Mouse (Mus musculus): ENCODE data around the gene Mcur1.
A peak's percentile ranks its signal among the peaks of the same experiment; 100 is the strongest.

Gene Mcur1

DNA sequence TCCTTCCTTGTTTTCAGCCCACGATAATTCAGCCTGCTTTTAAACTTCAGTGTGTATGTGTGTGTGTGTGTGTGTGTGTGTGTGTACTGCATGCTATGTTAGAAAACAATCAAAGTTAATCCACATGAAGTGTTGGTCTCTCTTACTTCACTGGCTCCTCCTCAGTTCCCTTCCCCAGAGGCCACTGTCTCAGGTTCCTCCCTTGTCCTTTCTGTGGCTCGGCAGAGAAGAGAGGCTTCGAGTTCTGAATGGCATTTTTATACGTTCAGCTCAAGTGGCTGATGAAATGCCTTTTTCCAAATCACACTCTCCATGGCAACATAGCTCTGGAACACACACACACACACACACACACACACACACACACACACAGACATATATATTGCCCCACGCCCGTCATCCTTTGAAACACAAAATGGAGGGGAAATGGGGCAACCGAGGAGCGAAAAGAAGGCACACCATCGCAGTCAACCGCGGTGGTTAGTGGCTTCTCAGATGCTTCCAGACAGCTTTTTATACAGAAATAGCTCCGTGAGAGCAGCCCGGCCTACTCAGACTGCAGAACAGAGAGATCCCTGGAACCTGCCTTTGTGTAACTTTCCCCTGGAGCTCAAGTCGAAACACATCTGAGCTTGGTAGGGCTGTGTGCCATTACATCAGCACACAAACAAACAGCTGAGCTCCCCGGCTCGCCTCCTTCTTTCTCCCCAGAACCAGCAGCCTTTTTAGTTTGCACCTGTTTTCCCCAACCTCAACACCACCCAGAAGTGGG, 34.4 kb downstream of the Mcur1 start:
- no peak for DNase-seq (ENCODE audit: low spot score in 2 of 2)

DNA sequence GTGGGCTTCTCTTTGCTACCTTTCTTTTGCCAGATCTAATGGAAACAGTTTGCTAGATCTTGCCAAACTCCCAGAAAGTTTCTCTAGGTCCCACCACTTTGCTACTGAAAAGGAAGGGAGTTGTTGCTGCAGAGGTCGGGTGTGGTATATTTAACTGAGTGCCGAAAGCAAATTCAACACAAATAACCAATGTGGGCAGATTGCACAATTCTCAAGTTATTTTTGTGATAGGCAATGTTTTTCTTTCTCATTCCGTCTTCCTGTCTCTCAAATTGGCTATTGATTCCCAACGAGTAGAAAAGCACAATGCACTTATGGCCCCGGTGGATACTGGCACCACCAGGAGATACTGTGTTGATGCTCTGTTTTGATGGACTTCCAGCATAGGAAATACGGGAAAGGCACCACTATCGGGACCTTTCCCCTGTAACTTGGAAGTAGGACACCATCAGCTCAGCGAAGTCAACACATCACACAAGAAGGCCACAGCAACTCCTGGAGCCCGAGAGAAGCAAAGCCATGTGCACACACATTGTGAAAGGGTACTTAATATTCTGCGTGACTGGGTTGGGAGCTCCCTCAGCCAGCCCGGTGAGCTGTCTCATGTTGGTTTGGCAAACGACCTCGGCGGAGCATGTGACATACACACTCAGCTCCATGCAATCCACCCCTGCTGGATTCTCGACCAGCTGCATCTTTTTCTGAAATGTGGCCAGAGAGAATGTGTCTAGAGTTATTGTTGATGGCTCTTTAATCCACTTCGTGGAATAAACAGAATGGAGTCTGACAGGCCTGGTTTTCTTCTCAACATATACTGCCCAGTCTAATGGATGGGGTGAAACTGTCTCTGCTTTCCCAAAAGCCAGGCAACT, 35.3 kb downstream of the Mcur1 start:
- no peak for DNase-seq (ENCODE audit: low spot score in 2 of 2)

DNA sequence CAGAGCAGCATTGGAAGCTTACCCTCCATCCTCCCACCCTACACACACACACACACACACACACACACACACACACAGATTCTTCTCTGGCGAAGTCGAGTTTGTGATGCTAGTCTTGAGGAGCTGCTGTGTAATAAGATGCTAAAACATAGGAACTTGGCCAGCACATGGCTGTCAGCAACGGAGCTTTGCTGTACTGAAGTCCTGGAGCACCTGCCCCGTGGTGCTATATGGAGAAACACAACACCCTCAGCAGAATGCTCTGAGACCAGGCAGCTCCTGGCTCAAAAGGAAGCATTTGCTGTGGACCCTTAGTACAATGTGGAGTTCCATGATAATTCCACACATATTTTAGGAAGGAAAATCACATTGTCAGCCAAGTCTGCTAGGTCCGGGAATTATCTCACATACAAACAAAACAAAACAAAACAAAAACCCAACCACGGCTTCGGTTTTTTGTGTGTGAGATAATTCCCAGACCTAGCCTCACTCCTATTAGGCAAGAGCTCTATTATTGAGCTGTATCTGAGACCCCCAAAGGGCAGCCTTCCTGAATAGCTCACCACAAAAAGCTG, 36.0 kb downstream of the Mcur1 start:
- DNase-seq (ENCODE audit: low spot score in 2 of 2): no peak

DNA sequence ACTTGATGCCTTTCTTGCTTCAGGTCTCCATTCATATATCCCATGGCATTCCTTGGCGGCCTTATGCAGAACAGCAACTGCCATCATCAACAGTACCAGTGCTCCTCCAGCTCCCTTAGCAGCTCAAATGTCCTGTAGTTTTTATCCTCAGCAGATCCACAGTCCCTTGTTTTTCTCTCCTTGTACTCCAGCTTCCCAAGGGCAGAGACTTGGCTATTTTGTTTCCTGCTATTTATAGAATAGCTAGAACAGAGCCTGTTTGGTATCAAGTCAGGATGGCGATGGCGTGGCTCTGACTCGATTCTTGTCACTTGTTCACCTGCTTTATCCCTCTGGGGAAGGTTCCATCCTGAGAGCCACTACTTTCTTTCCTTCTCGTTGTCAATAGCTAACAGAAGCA, 38.1 kb downstream of the Mcur1 start:
- no peak for DNase-seq (ENCODE audit: low spot score in 2 of 2)

DNA sequence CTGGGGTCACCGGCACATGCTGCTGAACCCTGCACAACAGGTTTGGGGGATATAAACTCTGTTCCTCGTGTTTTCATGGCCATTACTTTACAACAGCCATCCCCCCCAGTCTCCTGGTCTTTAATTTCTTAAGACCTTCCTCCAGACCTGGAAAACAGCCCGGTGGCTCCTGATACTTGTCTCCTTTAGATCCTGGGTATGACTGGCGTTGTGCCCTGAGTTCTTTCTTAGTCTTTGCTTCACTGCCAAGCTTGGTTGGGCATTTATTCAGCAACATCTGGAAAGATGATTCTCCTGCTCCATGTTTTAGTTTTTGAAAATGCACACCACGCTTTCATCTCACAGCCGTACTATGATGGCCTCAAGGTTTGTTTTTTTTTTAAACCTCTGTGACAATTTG, 40.7 kb downstream of the Mcur1 start:
- DNase-seq (ENCODE audit: low spot score in 2 of 2): no peak

DNA sequence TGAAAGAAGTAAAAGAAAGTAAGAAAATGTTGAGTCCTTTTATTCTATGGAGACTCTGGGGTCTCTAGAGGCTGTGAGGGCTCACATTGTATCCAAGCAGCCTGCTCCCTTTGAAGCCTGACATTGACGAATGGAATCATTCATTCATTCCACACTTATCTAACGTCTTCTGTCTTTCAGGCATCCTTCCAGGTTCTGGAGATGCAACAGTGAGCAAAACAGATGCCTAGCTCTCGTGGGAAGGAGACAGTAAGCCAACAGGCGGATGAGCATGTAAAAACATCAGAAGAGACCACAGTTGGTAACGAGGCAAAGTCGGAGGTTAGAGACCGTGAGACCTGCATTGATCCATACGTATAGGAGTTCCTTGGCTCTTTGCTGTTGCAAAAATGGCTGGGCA, 42.6 kb downstream of the Mcur1 start:
- DNase-seq (ENCODE audit: low spot score in 2 of 2): no peak

DNA sequence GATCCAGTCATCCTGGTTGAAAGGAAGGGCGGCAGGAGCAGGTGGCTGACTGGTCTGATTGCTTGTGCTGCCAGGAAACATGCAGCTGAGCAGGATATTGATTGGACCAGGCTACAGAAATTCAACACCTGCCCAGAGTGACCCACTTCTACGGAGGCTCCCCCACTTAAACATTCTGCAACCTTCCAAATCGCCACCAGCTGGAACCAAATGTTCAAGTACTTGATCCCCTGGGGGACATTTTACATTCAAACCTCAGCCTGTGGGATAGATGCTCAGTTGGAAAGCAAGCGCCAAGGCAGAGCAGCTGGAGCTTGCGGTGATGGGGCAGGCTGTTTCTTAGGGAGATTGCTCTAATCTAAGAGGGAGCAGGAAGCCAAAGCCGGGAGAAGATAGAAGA, 43.1 kb downstream of the Mcur1 start:
- no peak for DNase-seq (ENCODE audit: low spot score in 2 of 2)

DNA sequence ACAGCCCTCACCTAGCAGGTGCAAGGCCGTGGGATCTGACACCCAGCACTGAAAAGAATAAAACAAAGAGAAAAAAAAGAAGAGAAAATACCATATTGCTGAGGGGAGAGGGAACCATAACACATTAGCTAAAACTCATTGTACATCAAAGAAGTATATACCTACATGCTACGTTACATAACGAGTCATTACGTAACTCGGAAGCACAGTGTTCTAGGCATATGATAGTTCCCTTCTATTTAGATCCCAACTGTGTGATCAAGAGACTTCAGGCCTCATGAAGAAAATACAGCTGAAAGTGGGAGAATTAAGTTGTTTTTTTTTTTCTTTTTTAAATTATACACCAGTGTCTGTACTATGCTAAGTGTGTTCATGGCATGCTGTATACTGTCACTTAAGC, 43.9 kb downstream of the Mcur1 start:
- no peak for DNase-seq (ENCODE audit: low spot score in 2 of 2)

DNA sequence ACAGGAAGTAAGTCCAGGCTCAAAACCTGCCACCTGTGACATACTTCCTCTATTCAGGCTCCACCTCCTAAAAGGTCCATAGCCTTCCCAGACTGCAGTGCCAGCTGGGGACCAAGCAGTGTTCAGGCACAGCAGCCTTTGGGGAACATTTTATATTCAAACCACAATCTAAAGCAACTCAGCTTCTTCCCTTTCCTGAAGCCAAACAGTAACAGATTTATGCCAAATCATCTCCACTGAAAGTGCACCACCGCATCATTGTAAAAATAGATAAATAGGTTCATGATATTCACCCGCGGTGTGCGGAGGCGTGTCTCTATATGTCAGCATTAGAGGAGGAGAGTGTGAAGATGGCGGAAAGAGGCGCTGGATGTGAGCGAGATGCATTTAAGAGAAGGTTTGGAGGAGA, 45.0 kb downstream of the Mcur1 start:
- no peak for DNase-seq (ENCODE audit: low spot score in 2 of 2)

DNA sequence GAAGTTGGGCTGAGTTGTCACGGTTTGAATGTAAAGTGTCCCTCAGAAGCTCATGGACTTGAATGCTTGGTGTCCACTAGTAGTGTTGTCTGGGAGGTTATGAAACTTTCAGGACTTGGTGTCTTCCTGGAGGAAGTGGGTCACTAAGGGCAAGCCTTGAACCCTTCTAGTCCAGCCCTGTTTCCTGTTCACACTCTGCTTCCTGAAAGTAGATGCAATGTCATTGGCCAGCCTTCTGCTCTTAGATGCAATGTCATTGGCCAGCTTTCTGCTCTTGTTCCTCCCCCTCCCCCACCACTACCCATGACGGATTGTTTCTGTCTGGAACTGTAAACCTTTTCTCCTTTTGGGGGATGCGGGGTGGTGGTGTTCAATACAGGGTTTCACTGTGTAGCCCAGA, 47.3 kb downstream of the Mcur1 start:
- DNase-seq (ENCODE audit: low spot score in 2 of 2): no peak

DNA sequence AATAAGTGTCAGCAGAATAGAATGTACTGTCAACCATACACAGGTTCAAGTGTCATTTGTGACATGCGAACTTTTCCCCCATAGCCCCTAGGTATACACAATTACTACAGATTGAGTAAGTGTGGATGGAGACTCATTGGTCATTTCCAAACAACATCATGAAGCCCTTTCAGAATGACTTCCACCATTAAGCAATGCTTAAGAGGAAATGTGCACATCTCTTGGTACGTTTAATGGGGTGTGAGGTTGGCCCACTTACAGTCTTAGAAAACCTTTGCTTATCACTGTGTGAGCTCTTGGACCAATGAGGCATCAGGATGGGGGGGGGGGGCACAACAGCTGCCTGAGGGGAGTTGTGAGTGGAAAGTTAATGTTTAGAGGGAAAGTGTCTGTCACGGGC, 54.2 kb downstream of the Mcur1 start:
- no peak for DNase-seq (ENCODE audit: low spot score in 2 of 2)

DNA sequence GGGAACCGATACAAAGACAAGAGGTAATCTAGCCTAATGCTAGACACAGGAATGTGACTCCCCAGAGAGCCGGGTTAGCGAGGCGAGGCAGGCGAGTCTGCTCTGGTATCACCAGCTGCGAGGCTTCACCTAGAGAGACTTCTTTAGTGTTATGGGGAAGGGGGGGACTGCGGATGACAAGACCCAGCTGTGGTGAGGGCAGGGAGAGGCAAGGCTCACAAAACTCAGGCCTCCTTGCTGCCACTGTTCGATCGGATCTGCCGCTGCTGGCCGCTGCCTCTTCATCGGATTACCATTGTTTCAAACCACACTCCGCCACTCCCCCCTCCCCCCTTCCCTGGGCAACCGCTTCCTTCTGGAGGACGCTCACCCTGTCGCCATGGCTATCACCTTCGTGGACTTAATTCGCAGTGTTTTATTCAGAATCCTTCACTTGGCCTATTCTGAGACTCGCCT, 56.6 kb downstream of the Mcur1 start:
- peak; percentile 30 to 69 for DNase-seq (ENCODE audit: low spot score in 2 of 2)

DNA sequence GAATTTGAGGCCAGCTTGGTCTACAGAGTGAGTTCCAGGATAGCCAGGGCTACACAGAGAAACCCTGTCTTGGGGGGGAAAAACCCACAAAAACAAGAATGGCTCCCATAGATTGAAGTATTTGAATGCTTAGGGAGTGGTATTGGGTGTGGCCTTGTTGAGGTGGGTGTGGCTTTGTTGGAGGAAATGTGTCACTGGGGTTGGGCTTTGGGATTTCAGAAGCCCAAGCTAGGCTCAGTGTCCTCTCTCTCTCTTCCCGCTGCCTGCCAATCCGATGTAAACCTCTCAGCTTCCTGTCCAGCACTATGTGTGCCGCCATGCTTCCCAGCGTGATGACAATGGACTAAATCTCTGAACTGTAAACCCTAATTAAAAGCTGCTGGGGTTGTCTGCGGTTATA, 58.4 kb downstream of the Mcur1 start:
- DNase-seq (ENCODE audit: low spot score in 2 of 2): no peak

DNA sequence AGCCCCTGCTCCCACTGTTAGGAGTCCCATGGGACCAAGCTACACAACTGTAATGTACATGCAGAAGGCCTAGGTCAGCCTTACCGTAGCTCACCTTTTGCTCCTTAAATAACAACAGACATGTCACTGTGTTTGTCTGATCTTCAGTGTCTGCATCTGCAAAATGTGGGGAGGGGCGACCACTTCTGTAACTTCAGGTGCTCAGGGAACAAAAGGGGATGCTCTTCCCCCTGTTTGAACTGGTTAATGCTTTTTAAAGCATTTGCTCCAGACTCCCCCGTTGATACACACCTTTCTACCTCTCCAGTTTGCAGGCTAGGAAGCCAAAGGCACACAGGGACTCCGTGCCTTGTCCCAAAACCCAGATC, 59.5 kb downstream of the Mcur1 start:
- DNase-seq (ENCODE audit: low spot score in 2 of 2): no peak

DNA sequence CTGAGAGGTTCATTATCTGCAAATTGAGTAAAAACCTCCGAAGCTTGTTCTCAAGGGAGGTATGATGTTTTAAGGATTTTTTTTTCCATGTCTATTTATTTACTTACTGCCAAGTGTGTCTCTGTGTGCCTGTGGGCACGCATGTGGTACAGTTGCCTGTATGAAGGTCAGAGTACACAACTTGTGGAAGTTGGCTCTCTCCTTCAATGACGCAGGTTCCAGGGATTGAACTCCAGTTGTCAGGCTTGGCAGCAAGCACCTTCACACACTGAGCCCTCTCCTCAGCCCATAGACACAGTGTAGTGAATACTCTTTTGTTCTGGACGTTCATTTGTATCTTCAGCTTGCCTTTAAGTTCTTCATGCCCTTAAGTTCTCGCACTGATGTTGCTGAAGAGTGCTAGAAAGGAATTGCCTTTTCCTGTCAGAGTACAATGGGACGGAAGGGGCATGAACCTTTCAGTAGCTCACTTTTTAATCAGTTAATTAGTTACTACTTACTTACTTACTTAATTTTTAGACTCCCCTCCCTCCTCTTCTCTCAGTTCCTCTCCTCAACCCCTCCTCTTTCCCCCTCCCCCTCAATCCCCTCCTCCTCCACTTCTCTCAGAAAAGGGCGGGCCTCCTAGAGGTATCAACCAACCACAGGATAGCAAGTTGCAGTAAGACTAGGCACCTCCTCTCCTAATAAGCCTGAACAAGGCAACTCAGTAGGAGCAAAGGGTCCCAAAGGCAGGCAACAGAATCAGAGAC, 60.1 kb downstream of the Mcur1 start:
- no peak for DNase-seq (ENCODE audit: low spot score in 2 of 2)

DNA sequence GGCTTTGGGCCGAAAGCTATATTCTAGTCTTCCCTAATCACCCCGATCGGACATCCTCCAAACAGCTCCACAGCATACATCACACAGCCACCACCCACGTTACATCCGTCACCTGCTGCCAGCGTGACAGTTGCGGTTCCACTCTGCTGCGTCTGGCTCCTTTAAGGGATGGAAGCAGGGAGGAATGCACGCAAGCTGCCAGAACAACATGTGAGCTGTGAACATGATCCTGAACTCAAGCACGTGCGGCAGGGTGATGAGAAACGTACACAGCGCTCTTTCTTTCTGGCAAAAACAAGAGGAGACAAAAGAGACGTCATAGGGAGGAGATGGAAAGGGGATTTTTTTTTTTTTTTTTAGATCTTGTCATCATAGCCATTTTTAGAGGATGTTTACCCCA, 61.1 kb downstream of the Mcur1 start:
- no peak for DNase-seq (ENCODE audit: low spot score in 2 of 2)

DNA sequence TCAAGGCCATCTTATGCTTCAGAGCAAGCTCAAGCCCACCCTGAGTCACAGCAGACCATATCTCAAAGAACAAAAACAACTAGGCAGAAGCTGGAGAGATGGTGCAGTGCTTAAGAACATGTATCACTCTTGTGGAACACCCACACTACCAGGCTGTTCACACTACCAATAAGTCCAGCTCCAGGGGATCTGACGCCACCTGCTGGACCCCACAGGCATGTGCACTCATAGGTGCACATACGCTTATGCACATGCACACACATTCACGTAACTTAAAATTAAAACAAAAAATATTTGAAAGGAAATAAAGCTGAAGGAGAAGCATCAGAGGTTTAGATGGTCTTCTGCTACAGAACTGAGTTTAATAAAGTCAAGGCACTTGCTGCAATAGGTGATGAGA, 62.2 kb downstream of the Mcur1 start:
- DNase-seq (ENCODE audit: low spot score in 2 of 2): no peak

DNA sequence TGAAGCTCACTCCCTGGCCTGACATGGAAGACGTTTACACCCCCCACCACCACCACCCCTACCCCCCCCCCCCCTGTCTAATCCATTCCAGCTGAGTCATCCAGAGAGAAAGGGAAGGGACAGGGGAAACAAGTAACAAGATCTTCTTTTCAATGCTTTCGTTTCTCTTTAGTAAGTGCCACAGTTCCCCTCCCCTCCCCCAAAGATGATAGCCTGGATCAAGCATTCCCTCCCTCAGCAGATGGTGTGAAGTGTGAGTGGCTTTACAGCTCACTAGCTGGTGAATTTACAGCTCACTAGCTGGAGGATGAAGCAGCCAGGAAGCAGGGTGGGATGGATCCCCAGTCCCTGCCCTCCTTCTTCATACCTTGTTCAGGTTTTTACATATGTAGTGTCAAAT, 63.3 kb downstream of the Mcur1 start:
- no peak for DNase-seq (ENCODE audit: low spot score in 2 of 2)

DNA sequence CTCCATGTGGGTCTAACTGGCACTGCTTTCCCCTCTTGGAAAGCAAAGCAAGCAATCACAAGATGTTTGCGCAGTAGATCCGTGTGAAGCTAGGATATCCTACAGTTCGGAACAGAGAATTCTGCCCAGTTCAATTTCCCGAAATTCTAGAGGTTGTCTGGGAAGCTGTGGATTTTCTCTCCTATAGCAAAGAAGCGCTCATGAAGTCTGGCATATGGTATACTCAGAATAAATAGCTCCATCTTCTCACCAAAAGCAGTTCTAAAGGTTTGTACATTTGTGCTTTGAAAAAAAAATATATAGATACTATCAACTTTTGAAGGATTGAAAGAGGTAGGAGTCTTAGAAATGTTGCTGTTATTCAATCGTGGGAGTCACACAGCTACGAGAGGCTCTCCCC, 64.3 kb downstream of the Mcur1 start:
- no peak for DNase-seq (ENCODE audit: low spot score in 2 of 2)

DNA sequence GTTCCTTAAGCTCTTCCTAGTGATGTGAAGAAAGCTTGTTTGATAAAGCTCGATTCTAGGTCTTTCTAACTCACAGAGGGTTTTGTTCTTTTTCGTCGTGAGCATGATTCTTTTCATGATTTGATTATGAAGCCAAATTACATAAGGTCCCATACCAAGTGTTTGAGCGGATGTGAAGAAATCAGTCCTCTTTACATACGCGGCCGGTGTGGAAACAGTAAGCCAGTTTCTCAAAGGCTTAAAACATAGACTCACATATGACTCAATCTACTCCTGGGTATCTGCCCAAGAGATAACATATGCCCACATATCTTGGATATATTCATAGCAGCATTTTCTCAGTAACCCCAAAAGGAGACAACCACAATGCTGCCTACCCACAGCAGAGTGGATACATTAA, 66.3 kb downstream of the Mcur1 start:
- DNase-seq (ENCODE audit: low spot score in 2 of 2): no peak

DNA sequence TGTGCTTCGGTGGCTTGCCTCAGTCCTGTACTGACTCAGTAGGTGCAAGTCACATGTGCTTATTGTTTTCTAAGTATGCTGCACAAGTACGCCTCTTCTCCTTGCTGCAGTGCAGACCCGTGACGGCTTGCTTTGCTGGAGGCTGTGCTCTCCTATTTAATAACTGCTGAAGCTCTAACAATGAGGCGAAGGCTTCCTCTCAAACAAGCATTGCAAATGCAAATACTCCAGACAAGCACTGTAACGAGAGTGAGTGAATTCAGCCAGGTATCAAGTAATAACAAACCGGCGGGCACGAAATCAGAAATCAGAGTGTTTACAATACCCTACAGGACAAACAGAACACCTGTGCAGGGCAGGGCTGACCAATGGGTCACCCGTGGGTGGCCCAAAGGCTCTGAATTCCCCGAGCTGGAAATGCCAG, 66.9 kb downstream of the Mcur1 start:
- no peak for DNase-seq (ENCODE audit: low spot score in 2 of 2)

Data from spleen, postnatal 4 days (tissue).